Mouse (Mus musculus): Measurements from ENCODE around the gene Klra1. TPM values are rescaled to one million over a fixed set of nuclear protein-coding genes. Genes with fewer than 3 reads are reported as not detected.
"Not testable (repeated sequence)": the region's sequence is repeated elsewhere in the genome, so short reads cannot be mapped to it uniquely, and the experiment has no call there.

Gene Klra1
- total RNA-seq (2021) = not detected
- long read RNA-seq, experiment 1 = 0 reads
- long read RNA-seq, experiment 2 = 0 reads

GRCm38 (mm10) chr6:130386750-130387149 is at the start of gene Klra1:
Gene Klra1 (minus strand): TSS chr6:130386874.
- no peak for DNase-seq

GRCm38 (mm10) chr6:130429511-130429910 is 42.8 kb upstream of the Klra1 start:
- DNase-seq = no peak

- no peak for DNase-seq
These were observed 32.5 kb upstream of the Klra1 start for GRCm38 (mm10) chr6:130419158-130419557.

GRCm38 (mm10) chr6:130404882-130405281 is 18.2 kb upstream of the Klra1 start:
- DNase-seq = no peak

- DNase-seq = no peak
These were observed 871 bp downstream of the Klra1 start for GRCm38 (mm10) chr6:130385803-130386202.

- DNase-seq = no peak
These were observed 4.3 kb downstream of the Klra1 start for GRCm38 (mm10) chr6:130382375-130382774.

- not testable (repeated sequence) for DNase-seq
These were observed 41.3 kb downstream of the Klra1 start for GRCm38 (mm10) chr6:130345381-130345780.

- DNase-seq = not testable (repeated sequence)
These were observed 44.7 kb downstream of the Klra1 start for GRCm38 (mm10) chr6:130341973-130342372.

GRCm38 (mm10) chr6:130337411-130337810 is 49.3 kb downstream of the Klra1 start, which contains the start of gene Klra3:
Gene Klra3 (minus strand): TSS chr6:130337574.
- DNase-seq = no peak

Other genes starting within 250 kb of the Klra1 start
- gene Klra9, start 193.8 kb downstream of the Klra1 start, total RNA-seq (2021) = not detected
- gene Klra7, start 153.6 kb downstream of the Klra1 start, total RNA-seq (2021) = not detected
- not detected for gene Klra10, start 104.9 kb downstream of the Klra1 start, total RNA-seq (2021)
- gene Klra3, start 49.3 kb downstream of the Klra1 start, total RNA-seq (2021) = not detected